Mouse (Mus musculus): Measurements from ENCODE around the gene Crtc3.

DNA sequence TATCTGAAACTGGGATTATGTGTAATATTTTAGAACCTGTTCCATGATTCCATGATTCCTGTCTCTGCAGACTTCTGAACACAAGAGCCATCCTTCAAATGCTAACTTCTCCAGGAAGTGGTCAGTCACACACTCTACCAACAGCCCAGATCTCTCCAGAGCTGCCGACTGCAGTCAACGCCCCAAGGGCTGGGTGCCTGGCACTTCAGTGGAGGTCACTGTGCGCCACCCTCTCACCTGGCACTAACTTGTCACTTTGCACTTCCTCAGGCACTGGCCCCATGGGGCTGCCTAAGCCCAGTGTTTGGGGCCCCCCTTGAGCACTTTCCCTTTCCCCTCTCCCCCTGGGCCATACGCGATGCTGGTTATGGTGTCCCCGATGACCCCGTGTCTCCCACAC, 46.8 kb downstream of the Crtc3 start:
- no peak for TF ChIP-seq CTCF (IDR thresholded peaks at IDR 0.05; ENCODE audit: extremely low read depth, insufficient read depth, low read length)
- TF ChIP-seq POLR2A (IDR thresholded peaks at IDR 0.05; ENCODE audit: extremely low read depth, insufficient read depth, low read length), result no peak
